Mouse (Mus musculus) gastrocnemius, adult 2 months (tissue): Measurements from ENCODE around the gene Kcnt2. TPM values are rescaled to one million over a fixed set of nuclear protein-coding genes. Genes with fewer than 3 reads are reported as not detected.

ENCODE experiments used
- DNase-seq: peaks from one replicate; pipeline ENCODE4 v3.0.0; 2022
- H3K27ac ChIP-seq: fragments of 200-600 bp; 2 replicates; pipeline ENCODE4 v1.8.1; 2022; ENCODE audit warnings: mild to moderate bottlenecking
- H3K4me3 ChIP-seq: fragments of 200-600 bp; 2 replicates; pipeline ENCODE4 v1.8.1; 2022; ENCODE audit warnings: mild to moderate bottlenecking, moderate library complexity
- CTCF ChIP-seq: fragments of 200-600 bp; IDR thresholded peaks from 2 replicates; pipeline ENCODE4 v1.8.1; 2022; ENCODE audit warnings: antibody characterized with exemption, mild to moderate bottlenecking, moderate library complexity
- intact Hi-C: fragments of 180-260 bp; cut with DNase I; formaldehyde crosslinking; loops from one replicate; pipeline ENCODE4 v1.15.1; 2025
- total RNA-seq, 2 experiments: library from RNA; stranded (reverse); gene quantifications; 2 replicates each; pipeline ENCODE4 v1.2.3; 2021

Gene Kcnt2
- total RNA-seq, 2 experiments from 2014 or later = 0.45 to 0.56 TPM

GRCm38 (mm10) chr1:140304244-140304643, 58.3 kb downstream of the Kcnt2 start:
- no peak for TF ChIP-seq CTCF
- Histone ChIP-seq H3K27ac (no peak overlapping the region), H3K4me3 (no peak overlapping the region)
- intact Hi-C loops = no loop called here
- no peak for DNase-seq

- no peak for DNase-seq
- H3K27ac ChIP-seq = no peak overlapping the region
- no peak overlapping the region for H3K4me3 ChIP-seq
- intact Hi-C loops = no loop called here
- TF ChIP-seq CTCF = no peak
Observed at GRCm38 (mm10) chr1:140305344-140305743, 59.4 kb downstream of the Kcnt2 start.

- DNase-seq = no peak
Observed at GRCm38 (mm10) chr1:140306339-140306738, 60.4 kb downstream of the Kcnt2 start.

GRCm38 (mm10) chr1:140310739-140311138, 64.8 kb downstream of the Kcnt2 start:
- no peak for DNase-seq
- H3K27ac ChIP-seq = no peak overlapping the region
- H3K4me3 ChIP-seq = no peak overlapping the region
- intact Hi-C loops = no loop called here
- no peak for TF ChIP-seq CTCF

More at GRCm38 (mm10) chr1:140306339-140306738, 60.4 kb downstream of the Kcnt2 start:
- intact Hi-C loops = no loop called here
- no peak for TF ChIP-seq CTCF
- Histone ChIP-seq H3K27ac (no peak overlapping the region), H3K4me3 (no peak overlapping the region)

GRCm38 (mm10) chr1:140325088-140325487, 79.1 kb downstream of the Kcnt2 start:
- intact Hi-C loops = no loop called here
- TF ChIP-seq CTCF = no peak

GRCm38 (mm10) chr1:140326709-140327108, 80.8 kb downstream of the Kcnt2 start:
- Histone ChIP-seq H3K4me3 (no peak overlapping the region), H3K27ac (no peak overlapping the region)
- intact Hi-C loops = no loop called here
- no peak for TF ChIP-seq CTCF
- no peak for DNase-seq

More at GRCm38 (mm10) chr1:140325088-140325487, 79.1 kb downstream of the Kcnt2 start:
- Histone ChIP-seq H3K27ac (no peak overlapping the region), H3K4me3 (no peak overlapping the region)
- DNase-seq = no peak

GRCm38 (mm10) chr1:140333702-140334101, 87.7 kb downstream of the Kcnt2 start:
- intact Hi-C loops = no loop called here
- TF ChIP-seq CTCF = no peak
- DNase-seq = no peak
- H3K27ac ChIP-seq = no peak overlapping the region
- H3K4me3 ChIP-seq = no peak overlapping the region

- no peak for TF ChIP-seq CTCF
- intact Hi-C loops = no loop called here
- Histone ChIP-seq H3K4me3 (no peak overlapping the region), H3K27ac (no peak overlapping the region)
- no peak for DNase-seq
Observed at GRCm38 (mm10) chr1:140338417-140338816, 92.5 kb downstream of the Kcnt2 start.

- no peak overlapping the region for H3K4me3 ChIP-seq
- no peak overlapping the region for H3K27ac ChIP-seq
- intact Hi-C loops = no loop called here
- no peak for TF ChIP-seq CTCF
- no peak for DNase-seq
Observed at GRCm38 (mm10) chr1:140339368-140339767, 93.4 kb downstream of the Kcnt2 start.

- TF ChIP-seq CTCF = no peak
- intact Hi-C loops = no loop called here
- no peak for DNase-seq
- Histone ChIP-seq H3K4me3 (no peak overlapping the region), H3K27ac (no peak overlapping the region)
Observed at GRCm38 (mm10) chr1:140364787-140365186, 118.8 kb downstream of the Kcnt2 start.

GRCm38 (mm10) chr1:140373532-140373931, 127.6 kb downstream of the Kcnt2 start:
- H3K27ac ChIP-seq = no peak overlapping the region
- intact Hi-C loops = no loop called here
- no peak for TF ChIP-seq CTCF
- no peak for DNase-seq
- H3K4me3 ChIP-seq = no peak overlapping the region

- no peak for TF ChIP-seq CTCF
- Histone ChIP-seq H3K4me3 (no peak overlapping the region), H3K27ac (no peak overlapping the region)
- intact Hi-C loops = no loop called here
- no peak for DNase-seq
Observed at GRCm38 (mm10) chr1:140378791-140379190, 132.8 kb downstream of the Kcnt2 start.

GRCm38 (mm10) chr1:140379526-140379925, 133.6 kb downstream of the Kcnt2 start:
- intact Hi-C loops = no loop called here
- peak; percentile 16 for DNase-seq
- no peak for TF ChIP-seq CTCF
- Histone ChIP-seq H3K27ac (no peak overlapping the region), H3K4me3 (no peak overlapping the region)

- Histone ChIP-seq H3K4me3 (no peak overlapping the region), H3K27ac (no peak overlapping the region)
- TF ChIP-seq CTCF = no peak
- intact Hi-C loops = no loop called here
- DNase-seq = no peak
Observed at GRCm38 (mm10) chr1:140381093-140381492, 135.1 kb downstream of the Kcnt2 start.
